Mouse (Mus musculus): ENCODE results near the gene Arhgef15. TPM values are rescaled to one million over a fixed set of nuclear protein-coding genes. Genes with fewer than 3 reads are reported as not detected.

Gene Arhgef15
- polyA plus RNA-seq, 1 experiment from 2014 or later, result 14.3 TPM

- ATAC-seq (ENCODE audit: low FRiP score), result no peak
- H3K9ac ChIP-seq, result no peak overlapping the region
- H3K27ac ChIP-seq, result no peak overlapping the region
- H3K36me3 ChIP-seq, result peaks cover 51% of the 10 kb centered on the region
- no peak overlapping the region for H3K4me2 ChIP-seq
- no peak overlapping the region for H3K4me3 ChIP-seq
- H3K4me1 ChIP-seq (replicated peaks), result peaks cover 10% of the 10 kb centered on the region
- 79% methylated on average over 4 of the region's 4 CpGs for WGBS
- no peaks in the 10 kb centered on the region for H3K27me3 ChIP-seq
- no peaks in the 10 kb centered on the region for H3K9me3 ChIP-seq
These were observed 50.9 kb downstream of the Arhgef15 start for GRCm38 (mm10) chr11:68906461-68906790.

GRCm38 (mm10) chr11:68905665-68906460 is 51.4 kb downstream of the Arhgef15 start:
- no peak for ATAC-seq (ENCODE audit: low FRiP score)
- no peaks in the 10 kb centered on the region for H3K9me3 ChIP-seq
- H3K9ac ChIP-seq, result no peak overlapping the region
- H3K36me3 ChIP-seq, result peaks cover 51% of the 10 kb centered on the region
- H3K27ac ChIP-seq, result no peak overlapping the region
- no peak overlapping the region for H3K4me2 ChIP-seq
- no peaks in the 10 kb centered on the region for H3K27me3 ChIP-seq
- 92% methylated on average over 9 of the region's 9 CpGs for WGBS
- no peak overlapping the region for H3K4me3 ChIP-seq
- peaks cover 14% of the 10 kb centered on the region for H3K4me1 ChIP-seq (replicated peaks)

DNA sequence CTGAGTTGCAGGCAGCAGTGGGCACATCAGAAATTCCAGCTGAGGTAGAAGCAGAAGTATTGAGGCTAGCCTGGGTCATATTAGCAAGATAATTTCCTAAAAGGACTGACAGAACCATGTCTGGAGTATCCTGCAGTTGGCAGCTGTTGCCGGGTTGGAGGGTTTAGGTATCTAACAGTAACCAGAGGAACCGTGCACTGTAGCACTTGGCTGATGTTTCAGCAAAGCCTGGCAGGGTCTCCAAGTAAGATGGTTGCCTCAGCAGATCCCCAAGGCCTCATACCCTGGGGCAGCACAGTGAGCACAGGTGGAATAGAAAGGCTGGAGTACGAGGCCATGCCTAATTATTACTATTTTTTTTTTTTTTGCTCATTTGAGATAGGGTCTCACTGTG is 52.1 kb downstream of the Arhgef15 start:
- Histone ChIP-seq H3K36me3 (peaks cover 51% of the 10 kb centered on the region), H3K4me2 (no peak overlapping the region), H3K4me1 (replicated peaks) (peaks cover 16% of the 10 kb centered on the region), H3K4me3 (no peak overlapping the region), H3K9ac (no peak overlapping the region), H3K9me3 (no peaks in the 10 kb centered on the region), H3K27me3 (0 out of 2 replicates have a peak, but pooled peaks cover under 1% of the 10 kb centered on the region), H3K27ac (no peak overlapping the region)
- ATAC-seq (ENCODE audit: low FRiP score), result no peak
- 89% methylated on average over 3 of the region's 3 CpGs for WGBS

- no peak overlapping the region for H3K4me2 ChIP-seq
- peaks cover 51% of the 10 kb centered on the region for H3K36me3 ChIP-seq
- no peak overlapping the region for H3K27ac ChIP-seq
- no peak overlapping the region for H3K4me3 ChIP-seq
- H3K27me3 ChIP-seq, result 0 out of 2 replicates have a peak, but pooled peaks cover 5% of the 10 kb centered on the region
- H3K9ac ChIP-seq, result no peak overlapping the region
- peaks cover 16% of the 10 kb centered on the region for H3K4me1 ChIP-seq (replicated peaks)
- WGBS, result 83% methylated on average over 8 of the region's 8 CpGs
- ATAC-seq (ENCODE audit: low FRiP score), result no peak
- H3K9me3 ChIP-seq, result no peaks in the 10 kb centered on the region
These were observed 52.7 kb downstream of the Arhgef15 start for GRCm38 (mm10) chr11:68904375-68905137.

DNA sequence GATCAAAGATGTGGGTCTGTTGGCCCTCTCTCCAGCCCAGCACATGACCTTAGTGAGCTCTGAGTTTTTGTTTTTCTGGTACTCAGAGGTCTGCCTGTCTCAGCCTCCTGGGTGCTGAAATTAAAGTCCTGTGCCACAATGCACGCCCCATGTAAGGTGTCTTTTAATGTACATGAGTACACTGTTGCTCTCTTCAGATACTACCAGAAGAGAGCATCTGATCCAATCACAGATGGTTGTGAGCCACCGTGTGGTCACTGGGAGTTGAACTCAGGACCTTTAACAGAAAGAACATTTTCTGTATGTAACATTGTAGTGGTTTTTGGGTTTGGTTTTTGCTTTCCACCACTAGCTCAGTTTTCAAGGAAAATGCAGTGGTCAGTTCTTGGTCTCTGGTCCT is 53.5 kb downstream of the Arhgef15 start:
- H3K9ac ChIP-seq, result no peak overlapping the region
- 90% methylated on average over 2 of the region's 2 CpGs for WGBS
- H3K9me3 ChIP-seq, result no peaks in the 10 kb centered on the region
- H3K4me2 ChIP-seq, result no peak overlapping the region
- H3K4me3 ChIP-seq, result no peak overlapping the region
- H3K4me1 ChIP-seq (replicated peaks), result peaks cover 16% of the 10 kb centered on the region
- ATAC-seq (ENCODE audit: low FRiP score), result no peak
- H3K27ac ChIP-seq, result no peak overlapping the region
- 0 out of 2 replicates have a peak, but pooled peaks cover 10% of the 10 kb centered on the region for H3K27me3 ChIP-seq
- peaks cover 51% of the 10 kb centered on the region for H3K36me3 ChIP-seq

- peak overlapping the region; percentile 92 for H3K9ac ChIP-seq
- no peaks in the 10 kb centered on the region for H3K9me3 ChIP-seq
- no peak for ATAC-seq (ENCODE audit: low FRiP score)
- whole genome bisulfite sequencing, result 83% methylated on average over 5 of the region's 5 CpGs
- peak overlapping the region; percentile 94 for H3K4me3 ChIP-seq
- H3K27ac ChIP-seq, result no peak overlapping the region
- H3K4me2 ChIP-seq, result peak overlapping the region; percentile 76
- 0 out of 2 replicates have a peak, but pooled peaks cover 10% of the 10 kb centered on the region for H3K27me3 ChIP-seq
- H3K36me3 ChIP-seq, result peaks cover 51% of the 10 kb centered on the region
- H3K4me1 ChIP-seq (replicated peaks), result peaks cover 16% of the 10 kb centered on the region
These were observed 54.5 kb downstream of the Arhgef15 start for GRCm38 (mm10) chr11:68902823-68903222.

GRCm38 (mm10) chr11:68902367-68902766 is 54.9 kb downstream of the Arhgef15 start:
- Histone ChIP-seq H3K9ac (peak overlapping the region; percentile 92), H3K27ac (no peak overlapping the region), H3K36me3 (peaks cover 46% of the 10 kb centered on the region), H3K27me3 (0 out of 2 replicates have a peak, but pooled peaks cover 10% of the 10 kb centered on the region), H3K4me2 (peak overlapping the region; percentile 76), H3K4me3 (peak overlapping the region; percentile 94), H3K4me1 (replicated peaks) (peaks cover 16% of the 10 kb centered on the region), H3K9me3 (no peaks in the 10 kb centered on the region)
- 5% methylated on average over 11 of the region's 11 CpGs for WGBS
- no peak for ATAC-seq (ENCODE audit: low FRiP score)

- no peaks in the 10 kb centered on the region for H3K9me3 ChIP-seq
- 0 out of 2 replicates have a peak, but pooled peaks cover 10% of the 10 kb centered on the region for H3K27me3 ChIP-seq
- peak overlapping the region; percentile 76 for H3K4me2 ChIP-seq
- WGBS, result 2% methylated on average over 10 of the region's 10 CpGs
- H3K4me3 ChIP-seq, result peak overlapping the region; percentile 94
- ATAC-seq (ENCODE audit: low FRiP score), result no peak
- peaks cover 16% of the 10 kb centered on the region for H3K4me1 ChIP-seq (replicated peaks)
- H3K27ac ChIP-seq, result peak overlapping the region; percentile 94
- peaks cover 43% of the 10 kb centered on the region for H3K36me3 ChIP-seq
- peak overlapping the region; percentile 92 for H3K9ac ChIP-seq
These were observed 55.3 kb downstream of the Arhgef15 start for GRCm38 (mm10) chr11:68902047-68902364.

GRCm38 (mm10) chr11:68901351-68902046 is 55.8 kb downstream of the Arhgef15 start, which contains the start of gene Rpl26:
Gene Rpl26, plus strand, starts transcription at chr11:68901583.
- no peaks in the 10 kb centered on the region for H3K9me3 ChIP-seq

DNA sequence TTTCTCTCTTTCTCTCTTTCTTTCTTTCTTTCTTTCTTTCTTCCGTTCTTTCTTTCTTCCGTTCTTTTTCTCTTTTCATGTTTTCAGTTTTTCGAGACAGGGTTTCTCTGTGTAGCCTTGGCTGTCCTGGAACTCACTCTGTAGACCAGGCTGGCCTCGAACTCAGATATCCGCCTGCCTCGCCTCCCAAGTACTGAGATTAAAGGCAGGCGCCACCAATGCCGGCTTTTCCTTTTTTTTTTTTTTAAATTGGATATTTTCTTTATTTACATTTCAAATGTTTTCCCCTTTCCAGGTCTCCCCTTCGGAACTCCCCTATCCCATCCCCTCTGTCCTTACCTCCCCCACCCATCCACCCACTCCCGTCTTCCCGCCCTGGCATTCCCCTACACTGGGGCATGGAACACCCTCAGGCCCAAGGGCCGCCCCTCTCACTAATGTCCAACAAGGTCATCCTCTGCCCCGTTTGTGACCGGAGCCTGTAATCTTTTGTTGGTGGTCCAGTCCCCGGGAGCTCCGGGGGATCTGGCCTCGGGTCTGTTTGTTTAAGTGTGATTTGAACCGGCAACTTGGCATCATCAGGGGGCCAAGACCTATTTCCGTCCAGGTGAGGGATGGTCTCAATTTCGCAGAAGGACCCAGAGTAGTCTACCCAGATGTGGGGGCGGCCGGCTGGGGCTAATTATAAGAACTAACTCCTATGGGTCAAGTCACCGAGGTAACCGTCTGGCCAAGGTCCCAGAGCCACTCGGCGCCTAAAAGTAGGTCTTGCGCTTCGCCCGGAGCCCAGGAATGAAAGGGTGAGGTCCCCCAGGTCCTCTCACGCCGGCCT is 56.5 kb downstream of the Arhgef15 start:
- H3K4me1 ChIP-seq (replicated peaks), result peaks cover 16% of the 10 kb centered on the region
- peak overlapping the region; percentile 60 for H3K4me2 ChIP-seq
- ATAC-seq (ENCODE audit: low FRiP score), result peak; percentile 65; the same call in 1 of the 2 replicates
- no peak overlapping the region for H3K27ac ChIP-seq
- peak overlapping the region; percentile 66 for H3K9ac ChIP-seq
- H3K36me3 ChIP-seq, result peaks cover 30% of the 10 kb centered on the region
- H3K4me3 ChIP-seq, result peak overlapping the region; percentile 94
- WGBS, result 30% methylated on average over 31 of the region's 31 CpGs
- no peaks in the 10 kb centered on the region for H3K9me3 ChIP-seq
- H3K27me3 ChIP-seq, result 0 out of 2 replicates have a peak, but pooled peaks cover 10% of the 10 kb centered on the region

More at GRCm38 (mm10) chr11:68901351-68902046, 55.8 kb downstream of the Arhgef15 start, which contains the start of gene Rpl26:
- Histone ChIP-seq H3K9ac (peak within 1 kb of the TSS; percentile 92), H3K27ac (peak within 1 kb of the TSS; percentile 94), H3K4me1 (replicated peaks) (peaks cover 16% of the 10 kb centered on the region), H3K4me3 (peak within 1 kb of the TSS; percentile 94), H3K27me3 (0 out of 2 replicates have a peak, but pooled peaks cover 10% of the 10 kb centered on the region), H3K36me3 (peaks cover 38% of the 10 kb centered on the region), H3K4me2 (peak within 1 kb of the TSS; percentile 76)
- WGBS, result under 1% methylated on average over 52 of the region's 52 CpGs
- peak; percentile 91 for ATAC-seq (ENCODE audit: low FRiP score)

DNA sequence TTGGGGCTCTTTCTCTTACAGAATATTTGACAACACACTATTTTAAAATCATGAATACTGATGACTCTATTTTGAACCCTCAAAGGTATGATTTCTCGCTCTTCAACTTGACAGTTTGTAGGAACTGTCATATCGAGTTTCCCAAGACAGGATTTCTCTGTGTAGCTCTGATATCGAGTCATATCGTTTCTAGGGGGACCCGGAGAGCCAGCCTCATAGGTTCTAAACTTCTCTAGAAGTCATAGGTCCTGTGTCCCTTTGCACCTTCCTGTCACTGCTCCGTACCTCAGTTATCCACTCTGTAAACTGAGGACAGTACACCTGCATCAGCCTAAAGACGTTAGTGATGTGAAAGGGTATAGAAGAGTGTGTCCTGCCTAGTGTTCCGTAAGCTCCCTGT is 57.5 kb downstream of the Arhgef15 start:
- 90% methylated on average over 8 of the region's 8 CpGs for WGBS
- H3K4me2 ChIP-seq, result no peak overlapping the region
- 0 out of 2 replicates have a peak, but pooled peaks cover 10% of the 10 kb centered on the region for H3K27me3 ChIP-seq
- peaks cover 21% of the 10 kb centered on the region for H3K36me3 ChIP-seq
- H3K27ac ChIP-seq, result no peak overlapping the region
- no peak overlapping the region for H3K4me3 ChIP-seq
- no peak for ATAC-seq (ENCODE audit: low FRiP score)
- H3K4me1 ChIP-seq (replicated peaks), result peaks cover 16% of the 10 kb centered on the region
- no peaks in the 10 kb centered on the region for H3K9me3 ChIP-seq
- no peak overlapping the region for H3K9ac ChIP-seq

Data from hindbrain, embryonic 13.5 days (tissue).